Mouse (Mus musculus): ENCODE data around the gene Depdc7.

DNA sequence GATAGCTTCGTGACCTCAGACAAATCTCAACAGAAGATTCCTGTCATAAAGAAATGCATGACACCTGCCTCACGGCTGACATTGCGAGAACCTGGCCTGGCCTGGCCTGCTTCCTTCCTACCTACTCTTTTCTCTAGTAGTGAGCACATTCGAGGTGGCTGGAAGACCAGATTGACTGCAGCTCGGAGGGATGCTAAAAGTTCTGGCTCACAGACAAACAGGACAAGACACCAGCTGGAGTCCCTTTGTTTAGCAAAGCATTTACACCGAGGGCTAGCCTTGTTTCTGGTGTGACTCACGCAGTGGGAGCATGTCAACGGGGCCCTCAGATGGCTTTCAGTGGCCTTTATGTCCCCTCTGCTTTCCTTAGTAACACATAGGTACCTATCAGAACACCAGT, 54.0 kb downstream of the Depdc7 start:
- TF ChIP-seq CTCF (IDR thresholded peaks at IDR 0.05) (no peak), EP300 (IDR thresholded peaks at IDR 0.05; ENCODE audit: insufficient read depth, low read depth, low read length) (no peak)

Measured in heart, adult 2 months (tissue).